In genomic region chr14:25525729-25526128, GRCm38 (mm10) we compare ENCODE assay signal across 9 mouse cellular contexts.
DNase-seq lines count a peak whose midpoint lies in the region; ATAC-seq and TF ChIP-seq lines count a peak whose summit lies in the region.
"Had no signal": no experiment of that assay in that cellular context is flagged by ENCODE, and none has a peak within 500 bp of the region (broad histone marks: within the 10 kb centered on the region; RNA-seq: fewer than 3 reads in every experiment).

No protein-coding gene starts in this region.

- peak; percentile 71; the same call in 1 of the 2 replicates for TF ChIP-seq EP300 in heart, postnatal 0 days (IDR thresholded peaks at IDR 0.05; ENCODE audit: low read depth)

- no peak overlapping the region for H3K9ac ChIP-seq in heart, postnatal 0 days (replicated peaks; ENCODE audit: low read depth, low read length)
- H3K9ac ChIP-seq in liver, embryonic 15.5 days: 0 out of 2 replicates have a peak overlapping the region, but pooled peaks have one; percentile 13

- no peak for TF ChIP-seq CTCF in bone marrow, adult 2 months (IDR thresholded peaks at IDR 0.05; ENCODE audit: control insufficient read depth, insufficient read depth, low read length)
- TF ChIP-seq CTCF in heart, postnatal 0 days (IDR thresholded peaks at IDR 0.05; ENCODE audit: low read depth): no peak

- H3K27ac ChIP-seq in bone marrow, adult 2 months (ENCODE audit: control insufficient read depth, insufficient read depth, low read depth, low read length, poor library complexity): peak overlapping the region; percentile 18
- peak overlapping the region; percentile 73 for H3K27ac ChIP-seq in heart, postnatal 0 days (ENCODE audit: low read depth)
- peak overlapping the region; percentile 78 for H3K27ac ChIP-seq in liver, embryonic 15.5 days (replicated peaks)

- H3K4me3 ChIP-seq in bone marrow, adult 2 months (replicated peaks; ENCODE audit: control insufficient read depth, low read depth, low read length): no peak overlapping the region
- no peak overlapping the region for H3K4me3 ChIP-seq in heart, postnatal 0 days (ENCODE audit: low read depth, low read length)
- no peak overlapping the region for H3K4me3 ChIP-seq in liver, embryonic 15.5 days (replicated peaks)

- H3K36me3 ChIP-seq in heart, postnatal 0 days (replicated peaks; ENCODE audit: control insufficient read depth, insufficient read depth, low read length): no peaks in the 10 kb centered on the region
- no peaks in the 10 kb centered on the region for H3K36me3 ChIP-seq in liver, embryonic 15.5 days (replicated peaks)

- no peaks in the 10 kb centered on the region for H3K27me3 ChIP-seq in heart, postnatal 0 days (ENCODE audit: control insufficient read depth, insufficient read depth, low read length)
- H3K27me3 ChIP-seq in liver, embryonic 15.5 days: no peaks in the 10 kb centered on the region

- ATAC-seq in heart, postnatal 0 days (ENCODE audit: insufficient read depth, low read depth): peak; percentile 44
- ATAC-seq in liver, embryonic 15.5 days (ENCODE audit: insufficient read depth): no peak

- H3K4me2 ChIP-seq in heart, postnatal 0 days (ENCODE audit: low read depth, low read length): no peak overlapping the region
- H3K4me2 ChIP-seq in liver, embryonic 15.5 days: no peak overlapping the region

- peaks cover 27% of the 10 kb centered on the region for H3K4me1 ChIP-seq in bone marrow, adult 2 months (ENCODE audit: control insufficient read depth, insufficient read depth, low read length)
- H3K4me1 ChIP-seq in heart, postnatal 0 days (ENCODE audit: control insufficient read depth, insufficient read depth): peaks cover 54% of the 10 kb centered on the region
- H3K4me1 ChIP-seq in liver, embryonic 15.5 days (replicated peaks): peaks cover 93% of the 10 kb centered on the region

- DNase-seq in gastrocnemius, postnatal 25 days: peak; percentile 63
- DNase-seq in gastrocnemius, adult 8-10 months (ENCODE audit: low spot score in 2 of 2): no peak
- DNase-seq in heart, postnatal 0 days (ENCODE audit: low spot score): peak; percentile 64
- DNase-seq in retina, embryonic 14.5 days (ENCODE audit: low spot score): no peak
- no peak for DNase-seq in left cerebral cortex, postnatal 14 days (ENCODE audit: low spot score in 2 of 2)
- no peak for DNase-seq in cerebellum, postnatal 10 days
- DNase-seq: thymus, postnatal 25 days had no signal

- no peaks in the 10 kb centered on the region for H3K9me3 ChIP-seq in heart, postnatal 0 days (replicated peaks; ENCODE audit: control insufficient read depth, low read length)
- no peaks in the 10 kb centered on the region for H3K9me3 ChIP-seq in liver, embryonic 15.5 days (replicated peaks)

- 79% methylated on average over 8 of the region's 8 CpGs for WGBS in bone marrow, adult 2 months
- WGBS in heart, postnatal 0 days: 70% methylated on average over 8 of the region's 8 CpGs
- WGBS in liver, embryonic 15.5 days (ENCODE audit: insufficient replicate concordance): 62% methylated on average over 8 of the region's 8 CpGs

- TF ChIP-seq POLR2A in bone marrow, adult 2 months (IDR thresholded peaks at IDR 0.05; ENCODE audit: borderline replicate concordance, control insufficient read depth, low read depth, low read length): no peak

- intact Hi-C loops in left cerebral cortex, postnatal 14 days (cut with DNase I): no loop called here

Comparison
In these comparisons a context has a peak if more than half of its experiments do, and no peak if none do; other contexts are left out.
1. DNase-seq: peak in gastrocnemius, postnatal 25 days (single experiment) and heart, postnatal 0 days (single experiment); none in gastrocnemius, adult 8-10 months (0 of 2), retina, embryonic 14.5 days (single experiment), left cerebral cortex, postnatal 14 days (0 of 2) and cerebellum, postnatal 10 days (0 of 2).
2. H3K27ac ChIP-seq: peak in every context shown above with its lines; median percentile 78 in liver, embryonic 15.5 days; 73 in heart, postnatal 0 days; 18 in bone marrow, adult 2 months.